Mouse (Mus musculus) urinary bladder, postnatal 36 days (tissue): ENCODE measurements at regions not wholly inside any gene's neighbourhood (a gene's known extent, or its start where the extent isn't known, plus 50 kb on each side); places are given as distances from the start of the nearest gene placed in this dataset.
A peak's percentile ranks its signal among the peaks of the same experiment; 100 is the strongest.

Experiments
- DNase-seq, 2 experiments: peaks; one replicate each; pipeline ENCODE4 v3.0.0; 2022; ENCODE audit warnings: low spot score in 2 of 2, mixed read lengths in 1 of 2

DNA sequence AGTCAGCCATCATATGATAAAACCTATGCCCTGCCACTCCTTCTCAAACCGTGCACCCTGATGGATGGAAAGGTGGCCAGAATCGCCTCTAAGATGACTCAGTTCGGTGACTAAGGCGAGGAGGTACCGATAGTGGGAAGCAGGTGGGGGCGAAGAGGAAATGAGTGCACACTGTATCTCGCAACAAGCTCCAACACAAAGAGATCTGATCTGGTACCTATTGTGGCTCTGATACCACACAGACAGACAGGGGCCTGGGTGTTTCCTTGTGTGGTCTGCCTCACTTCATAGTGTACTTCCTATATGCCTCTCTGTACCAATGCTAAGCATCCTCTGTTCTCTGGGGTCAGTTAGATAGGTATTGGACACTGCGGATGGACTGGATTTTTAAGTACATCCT lies 178.0 kb upstream of the Lpp start:
- peak; percentile 36 to 46 for DNase-seq

DNA sequence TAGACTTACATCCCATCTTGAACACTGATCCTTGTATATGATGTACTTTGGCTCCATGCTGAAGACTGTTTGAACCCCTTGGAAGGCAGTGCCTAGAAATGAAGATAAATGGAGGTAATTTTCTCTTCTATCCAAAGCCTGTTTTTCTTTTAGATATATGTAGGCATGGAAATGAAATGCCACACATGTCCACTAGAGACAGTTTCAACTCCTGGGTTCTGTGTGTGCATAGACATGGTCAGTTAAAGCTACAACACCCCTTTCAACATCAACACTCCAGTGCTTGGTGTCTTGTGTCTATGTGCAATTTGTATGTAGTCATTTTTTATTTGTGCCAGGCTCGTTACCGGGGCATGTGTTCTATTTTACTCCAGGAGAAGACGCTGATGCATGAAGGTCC lies 179.7 kb upstream of the Lpp start:
- no peak for DNase-seq

DNA sequence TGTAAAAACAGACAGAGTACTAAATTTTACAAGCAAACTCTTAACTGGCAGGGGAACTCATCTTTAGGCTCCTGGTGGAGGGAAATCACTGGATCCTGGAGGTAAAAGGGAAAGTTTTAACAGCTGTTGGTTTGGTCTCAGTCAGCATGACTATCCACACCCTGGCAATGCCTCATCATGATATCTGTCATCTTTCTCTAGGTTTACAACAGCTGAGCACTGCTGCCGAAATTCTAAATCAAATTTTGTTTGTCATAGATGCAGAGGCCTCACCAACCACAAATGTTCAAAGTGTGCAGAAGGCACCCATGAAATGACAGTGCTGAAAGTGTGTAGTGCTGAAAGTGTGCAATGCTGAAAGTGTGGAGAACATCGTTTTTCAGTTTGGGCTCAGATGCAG lies 180.6 kb upstream of the Lpp start:
- no peak for DNase-seq

DNA sequence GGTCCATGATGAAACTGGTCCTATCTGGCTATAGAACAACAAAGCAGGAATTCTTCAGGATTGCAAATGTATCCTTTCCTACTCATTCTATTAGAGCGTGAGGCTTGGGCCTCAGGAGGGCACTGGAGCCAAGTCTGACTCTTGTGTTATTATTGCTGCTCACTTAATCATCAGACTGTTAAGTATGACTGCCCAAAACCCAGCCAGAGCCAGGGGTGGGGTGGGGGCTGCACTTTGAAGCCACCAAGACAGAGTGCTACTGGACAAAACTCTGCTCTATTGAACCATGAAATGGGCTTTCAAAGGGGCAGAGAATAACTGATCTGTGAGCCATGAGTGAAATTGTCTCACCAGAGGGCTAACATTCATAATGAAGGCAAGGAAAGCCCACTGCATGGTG lies 181.7 kb upstream of the Lpp start:
- no peak for DNase-seq

DNA sequence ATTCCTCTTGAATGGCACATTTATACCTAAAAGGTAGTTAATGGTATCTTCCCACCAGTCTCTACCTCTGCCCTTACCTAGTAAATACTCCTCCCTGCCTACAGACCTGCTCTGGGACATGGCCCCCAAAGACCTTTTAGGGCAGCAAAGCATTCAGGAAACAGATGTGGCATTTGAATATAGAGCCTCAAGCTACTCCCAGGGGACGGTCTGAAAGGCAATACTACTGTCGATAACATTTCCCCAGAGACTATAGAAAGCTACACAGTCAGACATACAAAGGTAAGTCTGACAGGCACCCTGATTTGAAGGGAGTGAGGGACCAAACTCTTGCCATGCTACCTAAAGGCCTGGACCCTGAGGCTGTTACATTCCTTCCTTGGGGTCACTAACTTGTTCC lies 184.4 kb upstream of the Lpp start:
- DNase-seq: no peak

DNA sequence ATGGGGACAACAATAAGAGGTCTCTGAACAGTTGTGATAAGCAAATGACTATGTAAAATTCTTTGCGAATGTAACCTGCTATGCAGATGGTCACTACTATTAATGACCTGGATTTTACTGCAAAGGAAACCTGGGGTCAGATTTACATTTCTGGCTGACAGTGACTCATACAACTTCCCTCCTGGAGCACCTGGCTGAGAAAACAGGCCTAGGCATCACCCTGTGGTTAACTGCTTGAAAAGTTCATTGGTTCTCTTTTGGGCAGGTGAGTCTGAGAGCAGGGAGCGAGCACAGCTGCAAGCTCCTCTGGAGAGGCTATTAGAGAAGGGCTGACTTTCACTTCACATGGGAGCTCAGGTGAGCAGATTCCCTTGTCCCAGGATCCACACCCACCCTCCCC lies 185.2 kb upstream of the Lpp start:
- DNase-seq: peak; percentile 33 to 35

GRCm38 (mm10) chr16:24207056-24207455 lies 186.3 kb upstream of the Lpp start:
- DNase-seq: no peak

GRCm38 (mm10) chr16:24206461-24206861 lies 186.8 kb upstream of the Lpp start:
- DNase-seq: no peak

DNA sequence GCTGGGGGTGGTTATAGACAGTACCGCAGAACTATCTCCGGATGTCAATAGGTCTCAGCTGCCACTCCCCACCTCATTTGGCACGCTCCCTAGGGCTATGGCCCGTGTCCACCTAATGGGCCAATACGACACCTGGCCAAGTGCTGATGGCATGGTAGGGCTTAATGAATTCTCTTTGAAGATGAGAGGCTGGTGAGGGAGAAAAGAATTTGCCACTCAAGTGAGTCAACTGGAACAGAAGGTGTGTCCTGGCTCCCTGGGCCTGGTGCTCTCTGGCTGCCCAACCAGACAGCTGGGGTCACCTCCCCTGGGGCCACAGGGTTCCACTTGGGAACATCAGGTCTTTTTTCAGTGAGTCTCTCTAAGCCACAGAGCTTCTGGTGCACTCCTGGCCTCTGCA lies 187.7 kb upstream of the Lpp start:
- no peak for DNase-seq

- DNase-seq: no peak
These were observed 189.1 kb upstream of the Lpp start for GRCm38 (mm10) chr16:24204064-24204730.

DNA sequence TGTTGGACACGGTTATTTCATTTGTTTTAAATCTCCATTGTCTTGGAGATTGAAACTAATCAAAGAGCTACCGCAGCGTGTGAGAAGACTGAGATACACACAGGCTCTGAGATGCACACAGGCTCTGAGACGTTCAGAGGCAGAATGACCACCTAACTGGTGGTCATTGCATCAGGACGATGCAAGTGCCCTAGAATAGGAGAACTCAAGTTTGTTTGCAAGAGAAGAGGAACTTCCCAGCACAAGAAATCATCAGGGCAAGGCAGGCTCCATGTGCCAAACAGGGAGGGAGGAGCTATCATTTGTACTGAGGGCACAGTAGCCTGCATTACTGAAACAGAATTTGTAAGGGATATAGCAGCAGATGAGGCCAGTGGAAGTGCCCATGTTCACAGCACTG lies 190.7 kb upstream of the Lpp start:
- DNase-seq: no peak

DNA sequence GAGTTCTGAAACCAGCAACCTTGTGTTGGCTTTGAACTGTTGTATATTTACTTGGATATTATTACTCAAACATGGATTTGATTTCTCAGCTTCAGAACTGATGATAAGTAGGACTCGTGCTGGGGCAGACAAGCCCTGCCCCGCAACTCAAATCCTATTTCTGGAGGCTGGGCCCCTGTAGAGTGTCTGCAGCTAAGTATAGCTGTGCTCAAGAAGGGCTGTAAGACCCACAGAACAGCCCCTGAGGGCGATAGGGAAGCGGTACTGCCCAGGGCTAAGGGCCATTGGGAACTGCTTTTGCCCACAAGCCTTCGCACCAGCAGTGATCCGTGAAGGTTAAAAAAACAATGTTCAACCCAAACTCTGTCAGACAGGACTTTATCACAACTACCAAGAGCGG lies 191.9 kb upstream of the Lpp start:
- no peak for DNase-seq

DNA sequence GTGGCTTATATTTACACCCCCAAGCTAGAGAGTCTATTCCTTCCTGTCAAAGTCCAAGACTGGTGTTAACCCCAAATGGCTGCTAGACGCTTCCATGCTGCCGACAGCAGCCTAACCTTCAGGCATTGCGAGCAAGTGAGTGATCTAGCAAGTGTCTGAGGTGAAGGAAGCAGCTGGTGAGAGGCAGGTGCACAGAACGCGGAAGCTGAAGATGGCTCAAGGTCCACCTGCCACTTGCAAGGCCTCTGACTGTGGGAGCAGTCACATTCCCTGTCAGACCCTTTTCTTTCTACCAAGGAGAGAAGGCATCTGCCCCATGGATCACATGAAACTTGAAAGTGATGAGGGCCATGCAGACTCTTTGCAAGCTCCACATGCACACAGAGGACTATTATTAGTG lies 193.1 kb upstream of the Lpp start:
- no peak for DNase-seq

DNA sequence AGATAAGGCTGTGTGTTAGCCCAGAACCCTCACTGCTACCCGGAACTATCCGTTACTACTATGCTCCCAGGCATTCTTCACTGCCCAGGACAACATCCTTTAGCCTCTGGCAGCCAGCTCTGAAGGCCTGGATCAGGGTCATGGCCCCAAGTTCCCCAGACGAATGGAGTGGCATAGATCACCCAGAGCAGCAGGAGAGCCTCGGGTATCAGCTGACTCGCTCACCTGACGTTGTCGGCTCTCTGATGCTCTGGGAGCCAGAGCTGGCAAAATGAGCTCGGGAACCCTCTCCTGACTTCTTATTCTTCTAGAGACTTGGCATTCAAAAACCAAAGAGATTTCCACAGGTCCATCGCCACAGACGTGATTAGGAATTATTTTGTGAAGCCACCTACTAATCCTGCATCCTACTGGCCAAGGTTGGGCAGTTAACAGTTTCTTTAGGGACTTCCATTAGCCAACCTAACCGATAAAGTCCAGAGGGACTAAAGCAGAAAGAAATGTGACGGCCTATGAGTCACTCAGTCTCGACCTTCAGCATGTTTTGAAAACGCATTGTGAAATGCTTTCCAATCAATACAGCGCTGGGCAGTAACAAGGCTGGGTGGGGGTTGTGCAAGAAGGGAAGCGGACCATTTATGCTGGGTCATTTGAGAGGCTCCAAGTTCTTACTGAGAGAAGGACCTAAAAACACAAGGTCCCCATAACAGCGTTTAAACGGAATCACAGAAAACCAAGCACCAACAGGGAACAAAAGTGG lies 193.7 kb upstream of the Lpp start:
- peak in 1 of 2 experiments; percentile 41 for DNase-seq

DNA sequence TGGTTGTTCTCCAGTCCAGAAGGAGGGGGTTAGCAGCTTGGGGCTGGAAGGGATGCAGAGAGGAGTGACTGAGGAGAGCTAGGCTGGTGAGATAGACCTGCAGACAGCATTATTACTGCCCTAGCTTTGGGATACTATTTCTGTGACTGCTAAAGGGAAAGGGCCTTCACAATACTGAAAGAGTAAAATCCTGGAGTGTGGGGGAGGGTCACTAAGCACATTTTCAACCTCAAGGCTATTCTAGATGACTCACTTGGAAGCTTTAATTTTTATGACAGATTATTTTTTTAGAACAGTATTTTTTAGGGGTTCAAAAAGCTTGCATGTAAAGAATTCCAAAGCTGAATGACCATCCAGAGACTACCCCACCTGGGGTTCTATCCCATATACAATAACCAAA lies 195.0 kb upstream of the Lpp start:
- no peak for DNase-seq

DNA sequence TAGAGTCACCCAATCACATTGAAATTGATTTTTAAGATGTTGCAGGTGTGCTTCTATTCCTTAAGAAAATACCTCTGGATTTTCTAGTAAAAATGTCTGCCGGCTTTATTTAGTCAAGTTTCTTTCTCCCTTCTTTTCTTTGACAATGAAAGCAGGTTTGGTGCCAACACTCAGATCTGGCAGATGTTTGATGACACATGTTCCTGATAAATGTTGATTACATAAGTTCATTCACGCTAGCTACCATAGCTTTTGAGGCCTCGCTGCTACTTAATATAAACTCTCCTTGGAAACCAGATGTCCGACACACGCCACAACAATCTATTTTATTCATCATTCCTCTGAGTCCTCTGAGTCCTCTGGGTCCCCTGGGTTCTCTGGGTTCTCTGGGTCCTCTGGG lies 195.7 kb upstream of the Lpp start:
- DNase-seq: no peak

- no peak for DNase-seq
These were observed 199.4 kb upstream of the Lpp start for GRCm38 (mm10) chr16:24193945-24194344.

- no peak for DNase-seq
These were observed 199.9 kb upstream of the Lpp start for GRCm38 (mm10) chr16:24193251-24193873.

DNA sequence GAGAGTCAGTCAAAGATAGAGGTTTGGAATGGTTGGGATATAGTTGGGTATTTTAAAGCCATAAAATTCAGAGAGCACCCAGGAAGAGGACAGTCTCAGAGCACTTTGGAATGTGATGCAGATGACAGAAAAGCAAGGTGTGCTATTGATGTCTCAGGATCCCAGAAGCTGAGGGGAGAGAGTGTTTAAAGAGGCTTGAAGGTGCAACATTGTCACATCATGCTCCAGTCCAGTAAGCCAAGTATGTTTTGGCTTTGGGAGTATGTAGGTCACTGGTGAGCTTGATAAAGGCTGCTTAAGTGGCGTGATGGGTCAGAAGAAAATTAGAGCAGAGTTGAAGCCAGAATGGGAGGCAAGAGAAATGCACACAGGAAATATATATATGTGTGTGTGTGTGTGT lies 201.3 kb upstream of the Lpp start:
- DNase-seq: no peak

DNA sequence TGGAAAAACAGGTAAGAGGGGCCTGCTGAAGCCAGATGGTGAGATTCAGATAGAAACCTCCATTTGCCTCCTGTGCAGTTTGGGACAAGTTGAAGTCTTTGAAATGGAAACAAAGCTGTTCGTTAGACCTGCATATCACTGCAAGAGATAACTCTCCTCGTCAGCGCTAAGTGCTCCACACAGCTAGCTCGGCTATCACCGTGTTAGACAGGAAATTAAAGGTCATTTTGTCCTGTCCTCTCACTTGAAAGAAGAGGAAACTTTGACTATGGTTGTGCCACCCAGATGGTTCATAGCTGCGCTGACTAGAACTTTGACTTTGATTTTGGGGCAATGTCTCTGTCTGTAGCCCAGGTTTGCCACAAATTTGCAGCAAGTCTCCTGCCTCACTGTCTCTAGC lies 198.5 kb upstream of the Bcl6 start:
- DNase-seq: no peak

GRCm38 (mm10) chr16:24185989-24186388 lies 197.3 kb upstream of the Bcl6 start:
- DNase-seq: no peak

- DNase-seq: no peak
These were observed 196.2 kb upstream of the Bcl6 start for GRCm38 (mm10) chr16:24184846-24185245.

DNA sequence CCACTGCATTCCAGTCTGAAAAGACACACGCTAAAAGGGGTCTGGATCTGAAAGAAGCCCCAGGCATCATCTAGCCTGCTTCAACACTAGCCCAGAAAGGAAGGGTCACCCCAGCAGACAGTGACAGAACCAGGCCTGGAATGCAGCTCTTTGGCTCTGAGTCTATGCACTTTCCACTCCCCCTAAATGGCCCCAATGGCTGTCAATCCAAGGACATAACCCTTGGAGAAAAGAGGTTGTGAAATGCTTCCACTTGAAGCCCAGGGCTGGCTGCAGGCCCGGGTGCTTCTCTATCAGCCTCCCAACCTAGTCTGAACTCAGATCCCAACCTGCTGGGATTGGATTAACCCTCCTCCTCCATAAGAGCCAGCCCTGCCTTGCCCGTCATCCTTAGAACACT lies 194.6 kb upstream of the Bcl6 start:
- DNase-seq: peak in 1 of 2 experiments; percentile 59
